Mouse (Mus musculus) hindbrain, postnatal 0 days (tissue): Measurements from ENCODE around the gene Ccno. TPM values are rescaled to one million over a fixed set of nuclear protein-coding genes. Genes with fewer than 3 reads are reported as not detected.

Experiments used
- ATAC-seq: fragments of 200-750 bp; cut with Nextera tagmentation; 2 replicates; pipeline ENCODE4 v1.8.0; 2017; ENCODE audit warnings: mild to moderate bottlenecking, moderate TSS enrichment, moderate library complexity
- DNase-seq: peaks from one replicate; pipeline ENCODE4 v3.0.0-alpha.2; 2015; ENCODE audit warnings: low spot score
- H3K27ac ChIP-seq: fragments of 300-500 bp; sonication (generic); 2 replicates; pipeline ENCODE4 v1.5.1; 2014; ENCODE audit warnings: mild to moderate bottlenecking
- H3K27me3 ChIP-seq: fragments of 300-500 bp; sonication (generic); 2 replicates; pipeline ENCODE4 v1.6.1; 2014; ENCODE audit warnings: low read length, mixed read lengths; ENCODE audit not compliant: insufficient read depth
- H3K36me3 ChIP-seq: fragments of 300-500 bp; sonication (generic); 2 replicates; pipeline ENCODE4 v1.6.1; 2014; ENCODE audit warnings: low read length, mixed read lengths; ENCODE audit not compliant: insufficient read depth
- H3K4me1 ChIP-seq: fragments of 300-500 bp; sonication (generic); 2 replicates; pipeline ENCODE4 v1.6.1; 2014; ENCODE audit warnings: antibody characterized with exemption, low read length, mixed read lengths; ENCODE audit not compliant: insufficient read depth
- H3K4me2 ChIP-seq: fragments of 300-500 bp; sonication (generic); 2 replicates; pipeline ENCODE4 v1.6.1; 2014; ENCODE audit warnings: low read depth, mild to moderate bottlenecking, low read length, moderate library complexity, mixed read lengths
- H3K4me3 ChIP-seq: fragments of 300-500 bp; sonication (generic); 2 replicates; pipeline ENCODE4 v1.5.1; 2014; ENCODE audit warnings: low read length
- H3K9ac ChIP-seq: fragments of 300-500 bp; sonication (generic); replicated peaks from 2 replicates; pipeline ENCODE4 v1.6.1; 2014; ENCODE audit warnings: mild to moderate bottlenecking, low read length, moderate library complexity, mixed read lengths
- H3K9me3 ChIP-seq: fragments of 300-500 bp; sonication (generic); 2 replicates; pipeline ENCODE4 v1.6.1; 2016; ENCODE audit warnings: low read length, mixed read lengths
- CTCF ChIP-seq: IDR thresholded peaks from 2 replicates; pipeline ENCODE4 v1.5.1; 2016; ENCODE audit warnings: antibody characterized with exemption, control low read depth, low read depth
- WGBS: fragments of 180-500 bp; shearing (Covaris S2); extraction: QIAGEN DNeasy Blood & Tissue Kit; methylation state at CpG from one replicate; pipeline ENCODE4 v1.1.7; 2014; 5-methylcytosine and 5-hydroxymethylcytosine counted together
- polyA plus RNA-seq: library from polyadenylated mRNA; unstranded; fragments of >200 nt; fragmentation: Nextera tagmentation; extraction: Ambion mirVana; gene quantifications from 2 replicates; pipeline ENCODE4 v1.2.1, GENCODE M21; 2015
- total RNA-seq: library from RNA; depleted of rRNA; stranded (reverse); fragments of >200 nt; gene quantifications from 2 replicates; pipeline ENCODE4 v1.2.3, GENCODE M21; 2014; rRNA removed

Gene Ccno
- total RNA-seq: 1.3 and 2.7 TPM in 2 replicates
- polyA plus RNA-seq: 1.7 and 1.9 TPM in 2 replicates

DNA sequence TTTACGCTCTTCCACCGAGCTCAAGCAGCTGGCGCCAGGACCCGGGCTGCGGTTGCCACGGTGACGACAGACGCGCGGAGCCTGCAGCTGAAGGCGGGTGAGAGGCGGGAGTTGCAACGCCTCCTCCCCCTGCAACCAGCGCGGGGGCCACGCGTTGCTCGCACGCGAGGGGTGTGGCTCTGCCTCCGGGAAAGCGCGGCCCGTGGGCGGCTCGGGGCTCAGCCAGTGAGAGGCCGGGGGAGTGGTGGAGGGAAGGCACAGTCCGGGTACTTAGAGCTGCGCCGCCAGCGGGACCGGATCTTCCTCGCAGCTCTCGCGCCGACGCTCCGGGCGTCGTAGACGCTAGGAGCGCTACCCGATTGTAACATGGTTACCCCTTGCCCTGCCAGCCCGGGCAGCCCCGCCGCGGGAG lies at the start of gene Ccno:
Gene Ccno (plus strand): TSS at position 271 of the 412 bp plus-strand sequence.
- peak within 1 kb of the TSS; percentile 45; the same call in 1 of the 2 replicates for H3K27ac ChIP-seq
- H3K4me1 ChIP-seq: no peaks in the 10 kb centered on the region
- H3K4me3 ChIP-seq: peak within 1 kb of the TSS; percentile 54
- ATAC-seq: peak; percentile 98
- peaks cover 41% of the 10 kb centered on the region for H3K27me3 ChIP-seq
- H3K4me2 ChIP-seq: peak within 1 kb of the TSS; percentile 69
- peak; percentile 96 for DNase-seq
- TF ChIP-seq CTCF: peak; percentile 6; the same call in 1 of the 2 replicates
- H3K9ac ChIP-seq: peak within 1 kb of the TSS; percentile 43; the same call in 1 of the 2 replicates
- WGBS: under 1% methylated on average over 45 of the region's 47 CpGs
- no peaks in the 10 kb centered on the region for H3K9me3 ChIP-seq
- H3K36me3 ChIP-seq: no peaks in the 10 kb centered on the region

- DNase-seq (no peak), ATAC-seq (no peak)
- WGBS: 96% methylated on average over 8 of the region's 8 CpGs
- Histone ChIP-seq H3K27ac (no peak overlapping the region), H3K36me3 (peaks cover 41% of the 10 kb centered on the region), H3K9ac (no peak overlapping the region), H3K4me2 (no peak overlapping the region), H3K4me3 (no peak overlapping the region), H3K9me3 (no peaks in the 10 kb centered on the region), H3K4me1 (no peaks in the 10 kb centered on the region), H3K27me3 (no peaks in the 10 kb centered on the region)
- no peak for TF ChIP-seq CTCF
Observed at GRCm38 (mm10) chr13:112938130-112938529, 49.5 kb upstream of the Ccno start.

GRCm38 (mm10) chr13:112941879-112942330 lies 45.7 kb upstream of the Ccno start:
- TF ChIP-seq CTCF: no peak
- H3K9ac ChIP-seq: no peak overlapping the region
- peaks cover 54% of the 10 kb centered on the region for H3K36me3 ChIP-seq
- no peak for ATAC-seq
- no peak overlapping the region for H3K4me2 ChIP-seq
- H3K4me3 ChIP-seq: no peak overlapping the region
- no peak for DNase-seq
- no peak overlapping the region for H3K27ac ChIP-seq
- WGBS: 80% methylated on average over 15 of the region's 15 CpGs
- H3K4me1 ChIP-seq: no peaks in the 10 kb centered on the region
- no peaks in the 10 kb centered on the region for H3K27me3 ChIP-seq
- H3K9me3 ChIP-seq: no peaks in the 10 kb centered on the region

- TF ChIP-seq CTCF: no peak
- WGBS: 86% methylated on average over 9 of the region's 9 CpGs
- Histone ChIP-seq H3K9me3 (no peaks in the 10 kb centered on the region), H3K4me2 (no peak overlapping the region), H3K4me3 (no peak overlapping the region), H3K27ac (no peak overlapping the region), H3K9ac (no peak overlapping the region), H3K36me3 (peaks cover 54% of the 10 kb centered on the region), H3K27me3 (no peaks in the 10 kb centered on the region), H3K4me1 (no peaks in the 10 kb centered on the region)
- ATAC-seq (no peak), DNase-seq (no peak)
Observed at GRCm38 (mm10) chr13:112945312-112945711, 42.3 kb upstream of the Ccno start.

DNA sequence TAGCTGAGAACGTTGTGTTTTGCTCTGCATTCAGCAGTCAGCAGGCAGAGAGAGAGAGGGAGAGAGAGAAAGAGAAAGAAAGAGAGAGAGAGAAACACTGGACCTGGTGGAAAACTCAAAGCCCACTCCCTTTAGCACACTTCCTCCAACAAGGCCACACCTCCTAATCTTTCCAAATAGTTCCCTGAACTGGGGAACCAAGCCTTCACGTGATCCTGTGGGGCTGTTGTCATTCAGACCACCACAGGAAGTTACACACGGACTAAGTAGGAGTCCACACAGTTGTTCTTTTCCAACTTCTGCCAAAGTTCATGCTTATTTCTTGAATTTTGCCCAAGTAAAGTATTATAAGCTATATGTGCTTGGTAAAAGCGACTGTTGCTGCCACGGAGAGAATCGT lies 41.7 kb upstream of the Ccno start:
- no peak for ATAC-seq
- no peak overlapping the region for H3K4me2 ChIP-seq
- no peaks in the 10 kb centered on the region for H3K27me3 ChIP-seq
- no peaks in the 10 kb centered on the region for H3K9me3 ChIP-seq
- 85% methylated on average over 6 of the region's 6 CpGs for WGBS
- no peak overlapping the region for H3K27ac ChIP-seq
- no peak for TF ChIP-seq CTCF
- no peak for DNase-seq
- no peak overlapping the region for H3K9ac ChIP-seq
- H3K4me3 ChIP-seq: no peak overlapping the region
- no peaks in the 10 kb centered on the region for H3K4me1 ChIP-seq
- peaks cover 55% of the 10 kb centered on the region for H3K36me3 ChIP-seq

DNA sequence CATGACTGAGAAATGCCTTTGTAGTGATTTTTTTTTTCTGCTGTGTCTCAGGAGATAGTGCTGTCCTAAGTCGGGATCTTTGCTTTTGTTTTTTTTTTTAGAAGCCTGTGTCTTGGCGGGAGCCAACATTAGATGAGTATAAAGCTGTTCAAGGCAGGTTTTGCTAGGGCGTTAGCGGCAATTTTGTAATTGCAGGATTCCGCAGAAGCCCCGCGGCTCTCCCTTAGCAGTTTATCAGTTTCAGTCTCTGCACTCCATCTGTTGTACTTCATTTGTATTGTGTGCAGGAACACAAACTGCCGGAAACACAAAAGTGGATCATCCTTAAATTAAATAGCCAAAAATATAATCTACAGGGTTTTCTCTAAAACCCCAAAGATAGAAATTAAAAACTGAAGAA lies 33.5 kb upstream of the Ccno start:
- no peaks in the 10 kb centered on the region for H3K27me3 ChIP-seq

GRCm38 (mm10) chr13:112963081-112963480 lies 24.5 kb upstream of the Ccno start:
- Histone ChIP-seq H3K36me3 (peaks cover 45% of the 10 kb centered on the region), H3K27ac (no peak overlapping the region), H3K9ac (no peak overlapping the region), H3K27me3 (no peaks in the 10 kb centered on the region), H3K9me3 (no peaks in the 10 kb centered on the region), H3K4me2 (no peak overlapping the region), H3K4me1 (no peaks in the 10 kb centered on the region), H3K4me3 (no peak overlapping the region)
- no peak for DNase-seq
- no peak for ATAC-seq
- WGBS: 84% methylated on average over 5 of the region's 5 CpGs
- no peak for TF ChIP-seq CTCF

More for the DNA sequence above, 33.5 kb upstream of the Ccno start:
- 92% methylated on average over 8 of the region's 8 CpGs for WGBS
- H3K4me2 ChIP-seq: no peak overlapping the region
- DNase-seq (no peak), ATAC-seq (no peak)
- peaks cover 37% of the 10 kb centered on the region for H3K36me3 ChIP-seq
- H3K9me3 ChIP-seq: no peaks in the 10 kb centered on the region
- H3K9ac ChIP-seq: no peak overlapping the region
- no peaks in the 10 kb centered on the region for H3K4me1 ChIP-seq
- H3K4me3 ChIP-seq: no peak overlapping the region
- H3K27ac ChIP-seq: no peak overlapping the region
- TF ChIP-seq CTCF: no peak
